Mouse (Mus musculus) heart, postnatal 0 days (tissue): ENCODE data around the gene Cdkn3.

Source experiments
- CTCF ChIP-seq: IDR thresholded peaks from 2 replicates; pipeline ENCODE4 v1.5.1; 2016; ENCODE audit warnings: antibody characterized with exemption, control low read depth, low read depth
- EP300 ChIP-seq: IDR thresholded peaks from 2 replicates; pipeline ENCODE4 v1.6.1; 2016; ENCODE audit warnings: antibody characterized with exemption, low read depth

DNA sequence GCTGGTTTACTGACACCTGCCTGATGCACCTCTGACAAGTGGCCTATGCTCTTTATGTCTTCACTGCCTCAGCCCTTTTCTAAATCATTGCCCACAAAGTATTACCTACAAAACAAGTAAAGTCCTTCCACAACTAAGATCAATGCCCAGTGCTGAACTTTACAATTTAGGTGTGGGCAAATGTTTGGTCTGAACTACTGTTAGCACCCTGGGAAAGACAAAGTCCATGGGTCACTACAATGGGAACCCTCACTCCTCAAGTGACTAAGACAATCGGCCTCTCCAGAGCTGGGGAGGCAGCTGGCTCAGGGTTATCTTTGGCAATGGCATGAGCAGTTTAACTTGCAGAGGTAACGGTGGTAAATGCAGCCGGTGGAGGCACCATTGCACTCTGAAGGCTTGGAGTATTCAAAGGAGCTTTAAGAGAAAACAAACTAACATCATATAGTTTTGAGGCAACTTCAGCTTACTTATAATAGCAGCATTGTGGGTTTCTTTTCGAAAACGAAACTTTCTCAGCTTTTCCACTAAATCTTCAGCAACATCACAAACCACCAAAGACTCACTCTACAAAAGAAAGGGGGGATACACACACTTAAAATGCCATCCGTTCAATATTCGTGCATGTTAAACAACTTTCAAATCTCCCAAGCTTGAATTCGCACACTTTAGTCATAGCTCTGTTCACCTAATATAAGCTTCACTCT lies 56.7 kb downstream of the Cdkn3 start:
- TF ChIP-seq CTCF: no peak
- no peak for TF ChIP-seq EP300
